Mouse (Mus musculus): ENCODE data around the gene Trpm8. TPM values are rescaled to one million over a fixed set of nuclear protein-coding genes. Genes with fewer than 3 reads are reported as not detected.

Gene Trpm8
- polyA plus RNA-seq, 1 experiment from 2014 or later: not detected

DNA sequence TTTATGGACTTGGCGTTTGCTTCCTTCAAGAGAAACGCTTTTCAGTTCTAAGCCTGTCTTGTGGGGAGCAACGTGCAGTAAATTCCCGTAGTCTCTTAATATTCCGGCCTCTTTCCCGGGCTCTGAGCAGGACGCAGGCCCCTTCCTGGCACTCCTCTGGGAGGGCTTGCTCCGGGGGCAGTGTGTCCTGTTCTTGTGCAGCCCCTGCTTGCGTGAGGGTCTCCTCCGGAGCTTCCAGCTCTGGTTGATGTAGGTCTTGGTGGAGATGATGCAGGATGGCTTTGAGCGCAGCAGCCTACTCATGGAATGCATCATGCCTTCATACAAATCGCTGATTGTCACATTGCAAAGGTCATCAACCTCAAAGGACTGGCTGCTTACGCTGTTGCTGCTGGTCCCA, 11.3 kb upstream of the Trpm8 start:
- Histone ChIP-seq H3K9ac (ENCODE audit: low read length) (no peak overlapping the region), H3K4me1 (ENCODE audit: control insufficient read depth, insufficient read depth, low read length) (no peaks in the 10 kb centered on the region), H3K36me3 (ENCODE audit: control insufficient read depth, insufficient read depth, low read length) (peaks cover 86% of the 10 kb centered on the region), H3K9me3 (ENCODE audit: control insufficient read depth, low read length) (peaks cover 41% of the 10 kb centered on the region), H3K4me3 (ENCODE audit: low read depth, low read length) (no peak overlapping the region), H3K27me3 (ENCODE audit: control insufficient read depth, insufficient read depth, low read length) (no peaks in the 10 kb centered on the region), H3K27ac (ENCODE audit: low read depth, low read length) (no peak overlapping the region), H3K4me2 (ENCODE audit: low read depth) (no peak overlapping the region)
- ATAC-seq (ENCODE audit: insufficient read depth, low FRiP score, low TSS enrichment) (no peak), DNase-seq (ENCODE audit: low spot score) (no peak)
- WGBS: 89% methylated on average over 13 of the region's 13 CpGs

DNA sequence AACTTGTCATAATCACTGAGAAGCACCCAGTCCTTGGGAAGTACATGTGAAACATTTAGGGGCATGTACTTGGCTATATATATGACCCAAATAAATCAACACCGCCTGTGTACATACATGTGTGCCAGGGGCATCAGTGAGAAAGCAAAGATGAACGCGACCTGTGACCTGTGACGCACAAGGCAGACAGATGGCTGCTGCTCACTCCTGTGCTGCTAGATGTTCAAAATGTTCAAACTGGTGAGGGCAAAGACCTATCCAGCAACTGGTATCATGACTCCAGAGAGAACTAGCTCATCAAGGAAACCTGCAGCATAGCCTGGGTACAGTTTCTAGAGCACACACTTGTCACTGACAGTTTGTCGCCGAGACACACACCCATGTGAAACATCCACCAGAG, 10.0 kb upstream of the Trpm8 start:
- H3K27ac ChIP-seq (ENCODE audit: low read depth, low read length): no peak overlapping the region
- no peak overlapping the region for H3K4me3 ChIP-seq (ENCODE audit: low read depth, low read length)
- ATAC-seq (ENCODE audit: insufficient read depth, low FRiP score, low TSS enrichment): no peak
- H3K36me3 ChIP-seq (ENCODE audit: control insufficient read depth, insufficient read depth, low read length): peaks cover 84% of the 10 kb centered on the region
- H3K9me3 ChIP-seq (ENCODE audit: control insufficient read depth, low read length): peaks cover 34% of the 10 kb centered on the region
- 95% methylated on average over 6 of the region's 6 CpGs for WGBS
- no peak overlapping the region for H3K9ac ChIP-seq (ENCODE audit: low read length)
- H3K4me1 ChIP-seq (ENCODE audit: control insufficient read depth, insufficient read depth, low read length): no peaks in the 10 kb centered on the region
- H3K27me3 ChIP-seq (ENCODE audit: control insufficient read depth, insufficient read depth, low read length): no peaks in the 10 kb centered on the region
- no peak overlapping the region for H3K4me2 ChIP-seq (ENCODE audit: low read depth)
- DNase-seq (ENCODE audit: low spot score): no peak

DNA sequence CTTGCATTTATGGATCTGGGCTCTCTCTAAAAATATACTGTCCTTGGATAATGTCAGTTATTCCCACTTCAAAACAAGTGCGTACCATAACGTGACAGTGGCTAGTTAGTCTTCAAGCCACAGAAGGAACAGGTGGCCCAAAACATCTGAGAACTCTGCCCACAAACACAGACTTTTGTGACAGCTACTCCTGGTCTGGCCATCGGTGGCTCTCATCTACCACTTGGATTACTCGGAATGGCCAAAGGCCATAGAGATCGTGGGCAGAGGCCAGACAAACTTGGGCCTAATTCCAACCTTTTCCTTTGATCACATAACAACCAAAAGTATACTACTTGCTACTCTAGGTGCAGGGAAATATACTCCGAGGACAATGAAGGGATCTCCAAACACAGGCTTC, 9.4 kb upstream of the Trpm8 start:
- no peak overlapping the region for H3K27ac ChIP-seq (ENCODE audit: low read depth, low read length)
- no peaks in the 10 kb centered on the region for H3K27me3 ChIP-seq (ENCODE audit: control insufficient read depth, insufficient read depth, low read length)
- H3K9me3 ChIP-seq (ENCODE audit: control insufficient read depth, low read length): peaks cover 34% of the 10 kb centered on the region
- WGBS: 90% methylated on average over 6 of the region's 6 CpGs
- ATAC-seq (ENCODE audit: insufficient read depth, low FRiP score, low TSS enrichment): no peak
- H3K4me2 ChIP-seq (ENCODE audit: low read depth): no peak overlapping the region
- H3K4me3 ChIP-seq (ENCODE audit: low read depth, low read length): no peak overlapping the region
- DNase-seq (ENCODE audit: low spot score): no peak
- H3K36me3 ChIP-seq (ENCODE audit: control insufficient read depth, insufficient read depth, low read length): peaks cover 81% of the 10 kb centered on the region
- no peaks in the 10 kb centered on the region for H3K4me1 ChIP-seq (ENCODE audit: control insufficient read depth, insufficient read depth, low read length)
- H3K9ac ChIP-seq (ENCODE audit: low read length): no peak overlapping the region

DNA sequence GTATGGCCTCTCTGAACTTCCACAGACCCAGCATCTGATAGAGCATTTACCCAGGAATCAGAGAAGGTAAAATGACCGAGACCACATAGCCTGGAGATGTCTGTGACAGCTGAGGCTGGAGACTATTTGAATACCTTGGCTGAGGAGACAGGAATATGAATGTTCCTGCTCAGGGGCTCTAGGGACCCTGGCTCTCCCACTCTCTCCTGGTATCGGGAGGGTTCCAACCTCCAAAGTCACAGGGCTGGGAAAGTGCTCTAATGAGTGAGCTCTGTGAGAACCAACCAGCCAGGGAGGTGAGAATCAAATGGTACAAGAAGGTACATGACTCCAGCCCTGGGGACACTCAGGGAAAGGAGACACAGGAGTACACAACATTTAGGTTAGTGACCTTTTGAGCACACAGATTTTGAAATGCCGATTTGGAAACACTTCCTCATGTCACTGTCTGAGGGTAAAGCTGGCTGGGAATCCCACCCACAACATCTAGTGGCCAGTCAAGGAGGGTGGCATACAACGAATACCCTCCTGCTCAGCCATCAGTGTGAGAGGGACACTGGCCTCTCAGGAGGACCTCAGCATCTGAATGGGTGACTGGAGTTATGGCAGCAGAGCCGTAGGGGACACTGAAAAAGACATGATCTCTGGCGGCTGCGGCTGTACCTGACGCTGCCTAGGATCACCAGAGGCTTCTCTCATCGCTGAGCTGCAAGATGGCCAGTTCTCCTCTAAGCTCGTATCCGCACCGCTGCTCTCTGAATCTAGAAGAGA, 7.7 kb upstream of the Trpm8 start:
- Histone ChIP-seq H3K36me3 (ENCODE audit: control insufficient read depth, insufficient read depth, low read length) (peaks cover 79% of the 10 kb centered on the region), H3K4me2 (ENCODE audit: low read depth) (no peak overlapping the region), H3K9me3 (ENCODE audit: control insufficient read depth, low read length) (peaks cover 21% of the 10 kb centered on the region), H3K27ac (ENCODE audit: low read depth, low read length) (no peak overlapping the region), H3K9ac (ENCODE audit: low read length) (no peak overlapping the region), H3K4me3 (ENCODE audit: low read depth, low read length) (no peak overlapping the region), H3K27me3 (ENCODE audit: control insufficient read depth, insufficient read depth, low read length) (no peaks in the 10 kb centered on the region), H3K4me1 (ENCODE audit: control insufficient read depth, insufficient read depth, low read length) (no peaks in the 10 kb centered on the region)
- no peak for DNase-seq (ENCODE audit: low spot score)
- no peak for ATAC-seq (ENCODE audit: insufficient read depth, low FRiP score, low TSS enrichment)
- WGBS: 88% methylated on average over 12 of the region's 12 CpGs

DNA sequence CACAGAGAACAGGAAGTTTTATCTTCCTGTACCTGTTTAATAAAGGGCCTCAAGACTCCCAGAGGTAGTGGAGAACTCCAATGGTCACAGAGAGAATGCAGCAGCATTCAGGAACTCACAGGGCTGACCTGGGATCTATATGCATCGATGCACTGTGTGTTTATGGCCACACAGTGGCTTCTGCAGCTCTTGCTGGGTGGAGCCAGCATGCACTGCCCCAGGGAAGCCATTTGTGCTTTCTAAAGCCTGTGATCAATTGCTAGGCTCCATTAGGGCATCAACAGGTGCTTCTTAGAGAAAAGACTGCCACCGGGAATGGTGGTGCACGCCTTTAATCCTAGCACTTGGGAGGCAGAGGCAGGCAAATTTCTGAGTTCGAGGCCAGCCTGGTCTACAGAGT, 4.6 kb upstream of the Trpm8 start:
- Histone ChIP-seq H3K4me3 (ENCODE audit: low read depth, low read length) (no peak overlapping the region), H3K36me3 (ENCODE audit: control insufficient read depth, insufficient read depth, low read length) (peaks cover 50% of the 10 kb centered on the region), H3K27ac (ENCODE audit: low read depth, low read length) (no peak overlapping the region), H3K27me3 (ENCODE audit: control insufficient read depth, insufficient read depth, low read length) (no peaks in the 10 kb centered on the region), H3K9me3 (ENCODE audit: control insufficient read depth, low read length) (peaks cover 8% of the 10 kb centered on the region), H3K4me2 (ENCODE audit: low read depth) (no peak overlapping the region), H3K4me1 (ENCODE audit: control insufficient read depth, insufficient read depth, low read length) (peaks cover 12% of the 10 kb centered on the region), H3K9ac (ENCODE audit: low read length) (no peak overlapping the region)
- 65% methylated on average over 4 of the region's 4 CpGs for WGBS
- ATAC-seq (ENCODE audit: insufficient read depth, low FRiP score, low TSS enrichment) (no peak), DNase-seq (ENCODE audit: low spot score) (no peak)

DNA sequence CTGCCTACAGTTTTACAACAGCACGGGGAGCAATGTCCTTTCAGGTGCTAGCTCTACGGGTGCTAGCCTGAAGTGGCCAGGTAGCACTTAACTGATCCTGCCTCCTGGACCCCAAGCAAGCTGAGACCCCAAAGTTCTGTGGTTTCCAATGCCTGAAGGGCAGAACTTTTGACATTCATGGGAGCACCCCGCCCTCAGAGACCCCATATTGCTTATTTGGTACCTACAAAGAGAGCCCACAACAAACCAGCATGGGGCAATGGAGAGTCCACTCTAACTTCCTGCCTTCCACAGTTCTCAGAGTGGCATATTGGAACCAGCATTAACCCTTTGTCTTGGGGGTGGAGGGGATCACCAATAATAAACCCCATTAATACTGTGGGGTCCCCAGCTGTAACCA, 4.1 kb upstream of the Trpm8 start:
- Histone ChIP-seq H3K9me3 (ENCODE audit: control insufficient read depth, low read length) (peaks cover 10% of the 10 kb centered on the region), H3K36me3 (ENCODE audit: control insufficient read depth, insufficient read depth, low read length) (peaks cover 46% of the 10 kb centered on the region), H3K27me3 (ENCODE audit: control insufficient read depth, insufficient read depth, low read length) (no peaks in the 10 kb centered on the region), H3K4me3 (ENCODE audit: low read depth, low read length) (no peak overlapping the region), H3K9ac (ENCODE audit: low read length) (no peak overlapping the region), H3K4me2 (ENCODE audit: low read depth) (no peak overlapping the region), H3K4me1 (ENCODE audit: control insufficient read depth, insufficient read depth, low read length) (peaks cover 12% of the 10 kb centered on the region), H3K27ac (ENCODE audit: low read depth, low read length) (no peak overlapping the region)
- 92% methylated on average over 3 of the region's 3 CpGs for WGBS
- DNase-seq (ENCODE audit: low spot score) (no peak), ATAC-seq (ENCODE audit: insufficient read depth, low FRiP score, low TSS enrichment) (no peak)

DNA sequence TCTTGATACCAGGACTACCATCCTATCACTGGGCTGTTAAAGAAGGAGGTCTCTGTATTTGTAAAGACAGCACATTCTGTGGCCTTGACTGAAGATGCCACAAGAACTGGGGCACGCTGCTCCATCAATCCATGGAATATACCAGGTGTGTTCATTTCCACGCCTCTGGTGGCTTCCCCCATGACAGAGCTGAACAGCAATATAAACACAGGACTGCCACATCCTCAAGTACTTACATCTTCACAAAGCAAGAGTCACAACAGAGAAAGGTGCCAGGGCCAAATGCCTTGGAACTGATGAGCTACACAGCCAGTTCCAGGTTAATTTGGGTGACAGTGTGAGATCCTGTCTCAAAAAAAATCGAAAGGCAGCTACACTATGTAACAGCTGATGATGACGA, 3.6 kb upstream of the Trpm8 start:
- no peak overlapping the region for H3K27ac ChIP-seq (ENCODE audit: low read depth, low read length)
- no peak for ATAC-seq (ENCODE audit: insufficient read depth, low FRiP score, low TSS enrichment)
- H3K27me3 ChIP-seq (ENCODE audit: control insufficient read depth, insufficient read depth, low read length): no peaks in the 10 kb centered on the region
- no peak overlapping the region for H3K4me3 ChIP-seq (ENCODE audit: low read depth, low read length)
- no peak for DNase-seq (ENCODE audit: low spot score)
- H3K4me1 ChIP-seq (ENCODE audit: control insufficient read depth, insufficient read depth, low read length): peaks cover 12% of the 10 kb centered on the region
- H3K9ac ChIP-seq (ENCODE audit: low read length): no peak overlapping the region
- peaks cover 9% of the 10 kb centered on the region for H3K9me3 ChIP-seq (ENCODE audit: control insufficient read depth, low read length)
- H3K36me3 ChIP-seq (ENCODE audit: control insufficient read depth, insufficient read depth, low read length): peaks cover 41% of the 10 kb centered on the region
- H3K4me2 ChIP-seq (ENCODE audit: low read depth): no peak overlapping the region
- WGBS: 85% methylated on average over 4 of the region's 4 CpGs

DNA sequence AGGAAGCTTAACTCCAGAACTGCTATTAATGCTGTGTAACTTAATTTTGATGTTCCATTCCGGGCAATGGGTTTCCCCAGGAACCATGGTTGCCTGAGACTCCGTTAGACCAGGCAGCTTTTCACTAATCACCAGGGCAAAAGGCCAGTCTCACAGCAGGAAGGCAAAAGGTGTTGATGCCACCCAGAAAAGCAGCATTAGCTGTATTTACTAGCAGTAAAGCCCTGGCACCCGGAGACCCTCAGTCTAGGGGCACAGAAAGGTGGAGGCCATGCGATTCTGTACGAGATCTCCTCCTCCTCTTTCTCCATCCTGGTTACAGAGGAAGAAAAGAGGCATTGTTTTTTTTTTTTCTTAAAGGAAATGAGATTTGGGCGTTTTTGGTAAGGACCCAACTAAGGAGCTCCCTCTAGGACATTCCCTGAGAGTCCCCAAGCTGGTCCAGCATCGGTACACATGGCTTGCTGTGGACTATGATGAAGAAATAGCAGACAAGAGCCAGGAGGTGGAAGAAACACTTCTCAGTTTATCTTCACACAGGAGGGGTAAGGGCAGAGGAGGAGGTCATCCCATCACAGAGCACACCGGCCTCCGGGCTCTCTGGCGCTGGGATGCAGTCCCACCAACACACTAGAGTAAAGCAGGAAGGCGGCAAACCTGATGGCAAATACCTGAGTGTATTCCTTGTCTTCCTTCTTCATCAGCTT, 2.9 kb upstream of the Trpm8 start:
- DNase-seq (ENCODE audit: low spot score): no peak
- no peak overlapping the region for H3K4me3 ChIP-seq (ENCODE audit: low read depth, low read length)
- H3K36me3 ChIP-seq (ENCODE audit: control insufficient read depth, insufficient read depth, low read length): peaks cover 34% of the 10 kb centered on the region
- H3K4me1 ChIP-seq (ENCODE audit: control insufficient read depth, insufficient read depth, low read length): peaks cover 12% of the 10 kb centered on the region
- WGBS: 75% methylated on average over 11 of the region's 11 CpGs
- no peak overlapping the region for H3K9ac ChIP-seq (ENCODE audit: low read length)
- no peak overlapping the region for H3K27ac ChIP-seq (ENCODE audit: low read depth, low read length)
- no peaks in the 10 kb centered on the region for H3K27me3 ChIP-seq (ENCODE audit: control insufficient read depth, insufficient read depth, low read length)
- no peak overlapping the region for H3K4me2 ChIP-seq (ENCODE audit: low read depth)
- H3K9me3 ChIP-seq (ENCODE audit: control insufficient read depth, low read length): peaks cover 6% of the 10 kb centered on the region; the same call in 1 of the 2 replicates
- no peak for ATAC-seq (ENCODE audit: insufficient read depth, low FRiP score, low TSS enrichment)

All from neural tube, embryonic 11.5 days (tissue).